Mouse (Mus musculus) urinary bladder, adult 2 months (tissue): ENCODE results near the gene Sparc. TPM values are rescaled to one million over a fixed set of nuclear protein-coding genes. Genes with fewer than 3 reads are reported as not detected.

Source experiments
- DNase-seq: peaks from one replicate; pipeline ENCODE4 v3.0.0; 2022; ENCODE audit warnings: low spot score
- polyA plus RNA-seq: library from polyadenylated mRNA; depleted of rRNA; stranded (reverse); fragments of >200 nt; gene quantifications from 2 replicates; pipeline ENCODE4 v1.2.3, GENCODE M21; 2012; rRNA removed

Gene Sparc
- polyA plus RNA-seq, result 3,106 and 3,504 TPM in 2 replicates

GRCm38 (mm10) chr11:55422978-55423377 lies at the start of gene Sparc:
TSS of gene Sparc (minus strand) at chr11:55423183.
- DNase-seq, result no peak

- DNase-seq, result no peak
Observed at GRCm38 (mm10) chr11:55471467-55471866, 48.5 kb upstream of the Sparc start.

- DNase-seq, result no peak
Observed at GRCm38 (mm10) chr11:55470761-55471160, 47.8 kb upstream of the Sparc start.

- DNase-seq, result no peak
Observed at GRCm38 (mm10) chr11:55469923-55470691, 47.1 kb upstream of the Sparc start.

- DNase-seq, result peak; percentile 94
Observed at GRCm38 (mm10) chr11:55469048-55469843, 46.3 kb upstream of the Sparc start, which contains the start of gene G3bp1. TSS of gene G3bp1 (plus strand) at chr11:55469685.

GRCm38 (mm10) chr11:55468611-55469047 lies 45.6 kb upstream of the Sparc start:
- DNase-seq, result no peak

GRCm38 (mm10) chr11:55468012-55468411 lies 45.0 kb upstream of the Sparc start:
- no peak for DNase-seq

- no peak for DNase-seq
Observed at GRCm38 (mm10) chr11:55465177-55465576, 42.2 kb upstream of the Sparc start.

- no peak for DNase-seq
Observed at GRCm38 (mm10) chr11:55464707-55465106, 41.7 kb upstream of the Sparc start.

- no peak for DNase-seq
Observed at GRCm38 (mm10) chr11:55462149-55462548, 39.2 kb upstream of the Sparc start.

GRCm38 (mm10) chr11:55461019-55461645 lies 38.1 kb upstream of the Sparc start, which contains the start of gene Atox1:
TSS of gene Atox1 (minus strand) at chr11:55461239.
- DNase-seq, result peak; percentile 73

GRCm38 (mm10) chr11:55460559-55461018 lies 37.6 kb upstream of the Sparc start:
- no peak for DNase-seq

GRCm38 (mm10) chr11:55459850-55460558 lies 37.0 kb upstream of the Sparc start:
- DNase-seq, result no peak

GRCm38 (mm10) chr11:55458501-55458900 lies 35.5 kb upstream of the Sparc start:
- DNase-seq, result no peak

GRCm38 (mm10) chr11:55455166-55455565 lies 32.2 kb upstream of the Sparc start:
- DNase-seq, result no peak

GRCm38 (mm10) chr11:55453640-55454039 lies 30.7 kb upstream of the Sparc start:
- DNase-seq, result no peak

- no peak for DNase-seq
Observed at GRCm38 (mm10) chr11:55450311-55450710, 27.3 kb upstream of the Sparc start.

- DNase-seq, result no peak
Observed at GRCm38 (mm10) chr11:55449531-55449930, 26.5 kb upstream of the Sparc start.

GRCm38 (mm10) chr11:55446579-55446978 lies 23.6 kb upstream of the Sparc start:
- DNase-seq, result peak; percentile 55

- no peak for DNase-seq
Observed at GRCm38 (mm10) chr11:55444772-55445171, 21.8 kb upstream of the Sparc start.

GRCm38 (mm10) chr11:55439718-55440117 lies 16.7 kb upstream of the Sparc start:
- DNase-seq, result no peak
